Mouse (Mus musculus) cerebellum, adult 8-10 months (tissue): ENCODE measurements around the gene Siah3.

Experiments
- DNase-seq: peaks from one replicate; pipeline ENCODE4 v3.0.0; 2022

Gene Siah3

GRCm38 (mm10) chr14:75525376-75526145 is 69.8 kb downstream of the Siah3 start:
- DNase-seq = no peak

DNA sequence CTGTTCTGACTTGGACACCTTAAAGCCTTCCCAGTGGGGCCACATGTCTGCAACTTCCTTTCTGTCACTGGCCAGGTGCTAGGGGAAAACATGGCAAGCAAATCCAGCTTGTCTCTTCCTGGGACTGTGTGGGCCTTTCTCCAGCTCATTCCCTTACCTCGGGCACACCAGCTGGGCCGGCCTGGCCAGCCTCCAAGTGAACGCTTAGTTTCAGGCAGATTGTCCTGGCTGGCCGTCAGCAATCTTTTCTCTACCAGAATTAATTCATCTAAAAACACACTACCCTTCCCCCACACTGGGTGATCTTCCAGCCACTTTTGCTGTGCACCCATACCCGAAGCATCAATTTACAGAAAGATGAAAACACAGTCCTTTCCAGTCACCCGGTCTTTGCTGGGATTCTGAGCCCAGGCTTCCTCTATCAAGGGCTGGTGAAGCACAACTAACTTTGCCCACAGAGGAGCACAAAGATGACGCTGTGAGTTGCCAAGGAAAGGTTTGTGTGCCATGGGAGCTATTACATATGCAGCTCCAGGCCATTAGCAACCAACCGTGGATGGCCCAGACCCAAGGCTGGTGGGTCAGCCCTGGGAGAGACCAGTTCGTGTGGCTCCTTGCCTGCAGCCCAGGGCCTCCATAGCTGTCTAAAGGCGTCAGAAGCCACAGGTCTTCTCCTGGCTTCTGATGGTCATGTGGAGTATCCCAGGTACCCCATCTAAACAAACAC is 71.8 kb downstream of the Siah3 start:
- peak; percentile 85 for DNase-seq

DNA sequence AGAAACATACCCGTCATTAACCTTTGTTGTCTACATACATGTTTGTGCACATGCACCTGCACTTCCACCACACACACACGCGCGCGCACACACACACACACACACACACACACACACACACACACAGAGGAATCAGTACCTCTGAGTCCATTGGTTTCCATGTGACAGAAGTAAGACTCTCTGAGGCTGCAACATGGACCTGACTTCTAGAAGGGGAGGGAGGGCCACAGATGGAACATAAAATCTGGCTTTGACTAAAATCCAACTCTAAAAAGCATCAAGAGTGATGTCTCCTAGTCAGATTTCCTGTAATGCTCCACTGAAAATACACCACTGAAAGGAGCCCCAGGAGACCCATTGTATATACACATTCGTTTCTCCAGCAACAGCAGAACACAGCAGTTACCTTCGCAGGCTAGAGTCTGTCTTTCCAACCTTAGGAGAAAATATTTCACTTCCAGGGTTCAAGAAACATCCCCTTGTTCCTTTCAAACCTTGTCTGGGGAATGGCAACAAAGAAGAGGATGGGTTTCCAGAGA is 75.1 kb downstream of the Siah3 start:
- DNase-seq = no peak

GRCm38 (mm10) chr14:75539205-75539604 is 83.4 kb downstream of the Siah3 start:
- no peak for DNase-seq

GRCm38 (mm10) chr14:75540216-75540995 is 84.6 kb downstream of the Siah3 start:
- DNase-seq = no peak

DNA sequence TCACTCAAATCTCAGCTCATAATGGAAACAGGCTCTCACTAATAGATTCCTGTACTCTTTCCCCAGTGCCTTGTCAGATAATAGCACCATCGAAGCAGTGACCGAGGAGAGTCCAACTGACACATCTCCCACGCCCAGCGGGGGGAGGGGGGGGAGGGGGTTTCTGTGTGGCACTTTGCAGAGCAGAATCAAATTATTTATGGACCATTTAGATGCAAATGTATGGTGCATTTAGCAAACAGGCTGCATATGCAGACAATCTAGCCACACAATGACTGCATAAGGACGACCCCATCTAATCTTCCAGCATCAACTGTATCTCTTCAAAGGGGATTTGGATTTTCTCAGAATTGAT is 85.2 kb downstream of the Siah3 start:
- no peak for DNase-seq

- no peak for DNase-seq
Observed at GRCm38 (mm10) chr14:75541731-75542130, 85.9 kb downstream of the Siah3 start.

- no peak for DNase-seq
Observed at GRCm38 (mm10) chr14:75561577-75562331, 106.0 kb downstream of the Siah3 start.

- DNase-seq = peak; percentile 89
Observed at GRCm38 (mm10) chr14:75565534-75566140, 109.9 kb downstream of the Siah3 start.

DNA sequence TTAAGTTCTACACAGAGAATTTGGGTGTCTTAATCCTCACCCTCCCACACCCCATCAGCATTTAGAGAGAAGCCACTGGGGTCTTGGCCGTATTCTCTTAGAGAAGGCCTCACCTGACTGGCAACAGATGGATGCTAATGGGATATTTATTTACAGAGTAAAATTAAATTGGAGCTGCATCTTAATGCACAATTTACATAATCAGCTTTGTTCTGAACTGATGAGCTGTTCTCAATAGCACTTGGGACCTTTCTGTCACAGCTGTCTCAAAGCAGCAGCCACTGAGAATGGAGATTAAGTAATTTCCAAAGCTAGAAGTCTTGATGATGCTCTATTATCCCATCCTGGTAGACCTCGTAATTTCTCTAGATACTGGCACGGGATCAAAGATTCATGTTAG is 110.5 kb downstream of the Siah3 start:
- DNase-seq = no peak

DNA sequence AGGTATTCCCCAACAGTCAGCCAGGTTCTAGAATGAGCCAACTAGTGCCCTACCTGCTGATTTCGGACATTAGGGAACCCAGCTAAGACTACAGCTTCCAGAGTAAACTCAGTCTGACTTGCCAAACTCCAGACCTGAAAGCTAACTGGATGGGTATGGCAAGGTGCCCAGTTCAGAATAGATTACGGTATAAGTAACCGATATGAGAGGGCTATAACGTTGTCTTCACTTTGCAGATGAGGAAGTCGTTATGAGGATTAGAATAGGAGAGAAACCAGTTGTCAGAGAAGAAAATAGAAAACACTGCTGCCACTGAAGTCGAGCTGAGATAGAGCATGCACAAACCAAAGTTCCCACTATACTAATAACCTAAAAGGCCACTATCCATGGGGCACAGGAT is 123.2 kb downstream of the Siah3 start:
- no peak for DNase-seq
